Mouse (Mus musculus): ENCODE results near the gene Immp2l.

- TF ChIP-seq POLR2A (IDR thresholded peaks at IDR 0.05; ENCODE audit: insufficient read depth, low read depth, low read length) (no peak), CTCF (IDR thresholded peaks at IDR 0.05) (no peak)
Measured at GRCm38 (mm10) chr12:41241221-41241620, 217.3 kb downstream of the Immp2l start.

All from heart, adult 2 months (tissue).